Mouse (Mus musculus) right cerebral cortex, adult 18-20 months (tissue): Measurements from ENCODE around the gene Foxf1.

Experiments
- DNase-seq: peaks from one replicate; pipeline ENCODE4 v3.0.0; 2022; ENCODE audit warnings: mixed read lengths

Gene Foxf1

GRCm38 (mm10) chr8:121082218-121083092 is 1.7 kb upstream of the Foxf1 start:
- DNase-seq, result no peak

GRCm38 (mm10) chr8:121083093-121083935 is 872 bp upstream of the Foxf1 start:
- no peak for DNase-seq

- no peak for DNase-seq
Measured at GRCm38 (mm10) chr8:121083936-121084209, 313 bp upstream of the Foxf1 start.

GRCm38 (mm10) chr8:121085011-121085410 is 825 bp downstream of the Foxf1 start:
- no peak for DNase-seq

- no peak for DNase-seq
Measured at GRCm38 (mm10) chr8:121085561-121085960, 1.4 kb downstream of the Foxf1 start.

- no peak for DNase-seq
Measured at GRCm38 (mm10) chr8:121086004-121086900, 2.1 kb downstream of the Foxf1 start.

GRCm38 (mm10) chr8:121088281-121088680 is 4.1 kb downstream of the Foxf1 start:
- DNase-seq, result no peak

GRCm38 (mm10) chr8:121088871-121089630 is 4.9 kb downstream of the Foxf1 start:
- no peak for DNase-seq

- DNase-seq, result no peak
Measured at GRCm38 (mm10) chr8:121089631-121090380, 5.6 kb downstream of the Foxf1 start.

GRCm38 (mm10) chr8:121090716-121091115 is 6.5 kb downstream of the Foxf1 start:
- DNase-seq, result no peak

- DNase-seq, result no peak
Measured at GRCm38 (mm10) chr8:121092141-121092540, 8.0 kb downstream of the Foxf1 start.

GRCm38 (mm10) chr8:121092627-121093026 is 8.4 kb downstream of the Foxf1 start:
- DNase-seq, result peak; percentile 69

- no peak for DNase-seq
Measured at GRCm38 (mm10) chr8:121093496-121093895, 9.3 kb downstream of the Foxf1 start.

- DNase-seq, result peak; percentile 51
Measured at GRCm38 (mm10) chr8:121104049-121104818, 20.0 kb downstream of the Foxf1 start.

- peak; percentile 99 for DNase-seq
Measured at GRCm38 (mm10) chr8:121107668-121108656, 23.8 kb downstream of the Foxf1 start, which contains the start of gene Mthfsd. Gene Mthfsd (minus strand): TSS chr8:121108392.

- DNase-seq, result no peak
Measured at GRCm38 (mm10) chr8:121108657-121109056, 24.5 kb downstream of the Foxf1 start.

- no peak for DNase-seq
Measured at GRCm38 (mm10) chr8:121111145-121111907, 27.1 kb downstream of the Foxf1 start.

- peak; percentile 95 for DNase-seq
Measured at GRCm38 (mm10) chr8:121113261-121113660, 29.1 kb downstream of the Foxf1 start.
